Mouse (Mus musculus) midbrain, postnatal 0 days (tissue): ENCODE results near the gene Dclre1c. TPM values are rescaled to one million over a fixed set of nuclear protein-coding genes. Genes with fewer than 3 reads are reported as not detected.

Experiments used
- ATAC-seq: fragments of 200-750 bp; cut with Nextera tagmentation; 2 replicates; pipeline ENCODE4 v1.8.0; 2017; ENCODE audit warnings: moderate number of reproducible peaks, mild to moderate bottlenecking, moderate TSS enrichment, moderate library complexity; ENCODE audit not compliant: low FRiP score
- DNase-seq: peaks from one replicate; pipeline ENCODE4 v3.0.0-alpha.2; 2015; ENCODE audit warnings: low spot score
- H3K27ac ChIP-seq: fragments of 300-500 bp; sonication (generic); 2 replicates; pipeline ENCODE4 v1.5.1; 2014; ENCODE audit warnings: low read depth, mild to moderate bottlenecking, low read length, mixed read lengths
- H3K27me3 ChIP-seq: fragments of 300-500 bp; sonication (generic); 2 replicates; pipeline ENCODE4 v1.6.1; 2014; ENCODE audit warnings: low read length, control low read depth, mixed read lengths; ENCODE audit not compliant: insufficient read depth
- H3K36me3 ChIP-seq: fragments of 300-500 bp; sonication (generic); 2 replicates; pipeline ENCODE4 v1.6.1; 2014; ENCODE audit warnings: low read length, control low read depth, mixed read lengths; ENCODE audit not compliant: insufficient read depth
- H3K4me1 ChIP-seq: fragments of 300-500 bp; sonication (generic); 2 replicates; pipeline ENCODE4 v1.6.1; 2014; ENCODE audit warnings: mild to moderate bottlenecking, control low read depth, antibody characterized with exemption, low read length, mixed read lengths; ENCODE audit not compliant: insufficient read depth
- H3K4me2 ChIP-seq: fragments of 300-500 bp; sonication (generic); 2 replicates; pipeline ENCODE4 v1.6.1; 2014; ENCODE audit warnings: low read depth, mild to moderate bottlenecking, low read length, mixed read lengths; ENCODE audit not compliant: poor library complexity, severe bottlenecking
- H3K4me3 ChIP-seq: fragments of 300-500 bp; sonication (generic); 2 replicates; pipeline ENCODE4 v1.5.1; 2014; ENCODE audit warnings: low read depth, mild to moderate bottlenecking, low read length, moderate library complexity
- H3K9ac ChIP-seq: fragments of 300-500 bp; sonication (generic); replicated peaks from 2 replicates; pipeline ENCODE4 v1.6.1; 2014; ENCODE audit warnings: mild to moderate bottlenecking, low read length, moderate library complexity, mixed read lengths; ENCODE audit not compliant: poor library complexity, severe bottlenecking
- H3K9me3 ChIP-seq: fragments of 300-500 bp; sonication (generic); 2 replicates; pipeline ENCODE4 v1.6.1; 2016; ENCODE audit warnings: low read length, control low read depth
- CTCF ChIP-seq: IDR thresholded peaks from 2 replicates; pipeline ENCODE4 v1.5.1; 2016; ENCODE audit warnings: antibody characterized with exemption, mild to moderate bottlenecking
- WGBS: fragments of 180-500 bp; shearing (Covaris S2); extraction: QIAGEN DNeasy Blood & Tissue Kit; methylation state at CpG from one replicate; pipeline ENCODE4 v1.1.7; 2014; 5-methylcytosine and 5-hydroxymethylcytosine counted together
- polyA plus RNA-seq: library from polyadenylated mRNA; unstranded; fragments of >200 nt; fragmentation: Nextera tagmentation; extraction: Ambion mirVana; gene quantifications from 2 replicates; pipeline ENCODE4 v1.2.1, GENCODE M21; 2015
- total RNA-seq: library from RNA; depleted of rRNA; stranded (reverse); fragments of >200 nt; gene quantifications from 2 replicates; pipeline ENCODE4 v1.2.3, GENCODE M21; 2014

Dclre1c gene
- total and polyA plus RNA-seq, 2 experiments from 2014 or later, result 6.6 to 6.8 TPM

DNA sequence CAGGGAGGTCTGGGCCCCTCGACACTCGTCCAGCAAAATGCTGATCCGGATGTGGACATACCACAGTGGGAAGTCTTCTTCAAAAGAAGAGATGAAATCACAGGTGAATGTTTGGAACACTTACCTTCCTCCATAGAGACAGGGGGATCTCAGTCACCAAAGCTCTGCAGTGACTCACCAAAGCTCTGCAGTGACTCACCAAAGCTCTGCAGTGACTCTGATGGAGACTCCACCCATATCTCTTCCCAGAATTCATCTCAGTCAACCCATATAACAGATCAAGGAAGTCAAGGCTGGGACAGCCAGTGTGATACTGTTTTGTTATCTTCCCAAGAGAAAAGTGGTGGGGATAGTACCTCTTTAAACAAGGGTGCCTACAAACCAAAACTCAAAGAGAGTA, 29.2 kb downstream of the Dclre1c start:
- DNase-seq (no peak), ATAC-seq (no peak)
- H3K4me2 ChIP-seq, result no peak overlapping the region
- H3K9me3 ChIP-seq, result no peaks in the 10 kb centered on the region
- H3K27ac ChIP-seq, result no peak overlapping the region
- H3K4me3 ChIP-seq, result no peak overlapping the region
- TF ChIP-seq CTCF, result no peak
- 85% methylated on average over 3 of the region's 3 CpGs for WGBS
- H3K4me1 ChIP-seq, result no peaks in the 10 kb centered on the region
- no peaks in the 10 kb centered on the region for H3K27me3 ChIP-seq
- peaks cover 25% of the 10 kb centered on the region for H3K36me3 ChIP-seq
- no peak overlapping the region for H3K9ac ChIP-seq

DNA sequence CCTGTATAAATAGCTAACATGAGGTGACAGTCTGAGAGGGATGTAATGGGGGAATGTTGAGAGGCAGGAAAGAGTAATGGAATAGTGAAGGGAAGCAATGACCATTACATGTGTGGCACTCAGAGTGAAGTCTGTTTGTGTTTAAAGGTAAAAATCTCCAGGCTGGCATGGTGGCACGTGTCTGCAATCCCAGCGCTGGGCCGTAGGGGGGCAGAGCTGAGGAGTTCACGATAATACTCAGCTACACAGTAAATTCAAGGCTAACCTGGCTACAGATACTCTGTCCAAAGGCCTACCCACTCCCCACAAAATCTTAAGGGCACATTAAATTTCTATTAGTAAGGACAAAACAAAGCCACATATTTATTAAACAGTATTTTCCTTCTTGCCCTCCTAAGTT, 32.7 kb downstream of the Dclre1c start:
- Histone ChIP-seq H3K4me3 (no peak overlapping the region), H3K9ac (no peak overlapping the region), H3K9me3 (no peaks in the 10 kb centered on the region), H3K27ac (no peak overlapping the region), H3K4me2 (no peak overlapping the region), H3K4me1 (no peaks in the 10 kb centered on the region), H3K36me3 (peaks cover 17% of the 10 kb centered on the region), H3K27me3 (no peaks in the 10 kb centered on the region)
- 70% methylated on average over 4 of the region's 4 CpGs for WGBS
- DNase-seq (no peak), ATAC-seq (no peak)
- TF ChIP-seq CTCF, result 0 out of 2 replicates have a peak, but pooled peaks have one; percentile 17

DNA sequence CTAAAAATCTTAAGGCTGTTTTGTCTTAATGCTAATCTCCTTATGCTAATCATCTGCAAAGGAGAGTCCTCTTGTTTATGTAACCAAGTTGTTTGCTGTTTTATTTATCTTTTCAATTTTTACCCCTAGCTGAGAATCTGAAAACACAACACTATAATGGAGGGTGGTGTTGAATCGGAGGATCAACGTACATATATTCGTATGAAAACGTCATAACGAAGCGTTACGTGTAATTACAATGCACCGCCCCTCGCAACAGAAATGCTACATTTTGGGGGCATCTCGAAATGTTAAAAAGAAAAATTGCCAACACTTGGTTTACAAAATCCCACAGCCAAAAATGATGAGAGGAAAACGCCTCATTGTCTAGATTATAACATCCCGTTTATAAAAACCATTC, 50.0 kb downstream of the Dclre1c start:
- WGBS, result under 1% methylated on average over 12 of the region's 12 CpGs
- no peaks in the 10 kb centered on the region for H3K27me3 ChIP-seq
- ATAC-seq, result no peak
- TF ChIP-seq CTCF, result no peak
- no peaks in the 10 kb centered on the region for H3K4me1 ChIP-seq
- DNase-seq, result no peak
- H3K9ac ChIP-seq, result peak overlapping the region; percentile 68
- H3K36me3 ChIP-seq, result no peaks in the 10 kb centered on the region; the same call in 1 of the 2 replicates
- H3K27ac ChIP-seq, result peak overlapping the region; percentile 78
- H3K4me2 ChIP-seq, result peak overlapping the region; percentile 79
- peak overlapping the region; percentile 97 for H3K4me3 ChIP-seq
- H3K9me3 ChIP-seq, result no peaks in the 10 kb centered on the region

DNA sequence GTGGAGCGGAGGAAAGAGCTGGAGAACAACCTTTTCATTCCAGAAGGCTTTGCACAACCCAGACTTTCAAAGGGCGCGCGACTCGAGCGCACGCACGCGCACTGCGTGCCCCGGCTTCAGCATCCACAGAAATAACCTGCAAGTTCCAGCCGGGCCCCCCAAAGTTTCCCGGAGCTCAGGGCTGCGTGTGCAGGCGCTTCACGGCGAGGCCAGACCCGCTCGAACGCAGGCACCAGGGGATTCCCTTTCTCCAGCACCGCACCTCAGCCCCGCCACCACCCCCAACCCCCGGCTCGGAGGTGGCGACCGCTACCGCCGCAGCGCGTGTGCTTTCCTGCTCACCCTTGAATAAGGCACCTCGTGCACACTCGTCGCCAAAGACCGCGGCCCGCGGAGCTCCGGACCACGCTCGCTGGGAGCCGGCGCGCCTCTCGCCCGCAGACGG, 50.5 kb downstream of the Dclre1c start:
- DNase-seq (peak; percentile 67), ATAC-seq (peak; percentile 80)
- Histone ChIP-seq H3K9me3 (no peaks in the 10 kb centered on the region), H3K27me3 (no peaks in the 10 kb centered on the region), H3K9ac (peak overlapping the region; percentile 68), H3K4me1 (no peaks in the 10 kb centered on the region), H3K4me2 (peak overlapping the region; percentile 79), H3K36me3 (no peaks in the 10 kb centered on the region; the same call in 1 of the 2 replicates), H3K27ac (peak overlapping the region; percentile 78), H3K4me3 (peak overlapping the region; percentile 97)
- no peak for TF ChIP-seq CTCF
- WGBS, result under 1% methylated on average over 45 of the region's 46 CpGs

DNA sequence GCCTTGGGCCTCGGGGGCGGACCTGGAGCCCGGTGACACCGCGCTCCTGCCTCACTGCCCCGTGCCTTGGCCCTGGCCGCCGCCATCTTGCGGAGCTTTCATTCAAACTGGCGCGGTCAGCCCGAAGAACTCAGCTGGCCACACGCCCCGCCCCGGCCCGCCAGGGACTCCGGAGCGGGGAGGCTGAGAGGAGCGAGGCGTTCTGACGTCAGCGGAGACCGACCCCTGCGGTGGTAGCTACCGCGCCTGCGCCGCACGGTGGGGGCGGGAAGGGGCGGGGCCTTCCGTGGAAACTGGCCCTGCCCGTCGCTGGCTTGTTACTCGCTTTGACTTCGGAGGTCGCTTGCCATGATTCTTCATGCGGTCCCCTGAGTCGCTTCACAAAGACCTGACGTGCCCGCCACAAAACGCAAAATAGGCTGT, 50.9 kb downstream of the Dclre1c start, which contains the start of gene Suv39h2:
Gene Suv39h2, minus strand, starts transcription at position 171 of the 423 bp plus-strand sequence.
- ATAC-seq, result peak; percentile 97
- WGBS, result under 1% methylated on average over 33 of the region's 42 CpGs
- no peak for TF ChIP-seq CTCF

DNA sequence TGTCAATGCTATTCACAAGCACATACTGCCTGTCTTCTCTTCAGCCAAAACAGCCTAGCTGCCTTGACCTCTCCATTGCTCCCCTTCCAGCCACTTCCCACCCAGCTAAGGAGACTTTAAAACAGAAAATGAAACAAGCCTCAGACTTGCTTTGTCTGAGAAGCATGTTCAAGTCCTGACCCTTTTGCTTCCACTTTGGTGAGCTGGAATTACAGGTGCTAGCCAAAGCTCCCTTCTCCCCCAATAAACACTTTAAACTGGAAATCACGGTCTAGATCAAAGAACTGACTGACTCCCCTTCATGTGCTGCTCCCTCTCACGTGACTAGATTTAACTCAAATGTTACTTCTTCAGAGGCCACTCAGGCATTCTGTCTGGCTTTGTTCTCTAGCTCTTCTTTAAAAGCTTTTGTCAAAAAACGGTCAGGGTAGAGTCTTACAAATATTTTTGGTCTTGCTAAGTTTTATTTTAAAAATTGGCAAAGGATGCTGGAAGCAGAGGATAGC, 51.9 kb downstream of the Dclre1c start:
- Histone ChIP-seq H3K4me1 (no peaks in the 10 kb centered on the region), H3K27ac (no peak overlapping the region), H3K9ac (no peak overlapping the region), H3K4me3 (no peak overlapping the region), H3K4me2 (peak overlapping the region; percentile 79), H3K9me3 (no peaks in the 10 kb centered on the region), H3K36me3 (no peaks in the 10 kb centered on the region), H3K27me3 (no peaks in the 10 kb centered on the region)
- ATAC-seq (no peak), DNase-seq (no peak)
- 52% methylated on average over 3 of the region's 3 CpGs for WGBS
- no peak for TF ChIP-seq CTCF

More for the DNA sequence above, 50.9 kb downstream of the Dclre1c start, which contains the start of gene Suv39h2:
- Histone ChIP-seq H3K4me2 (peak within 1 kb of the TSS; percentile 79), H3K36me3 (no peaks in the 10 kb centered on the region; the same call in 1 of the 2 replicates), H3K27ac (peak within 1 kb of the TSS; percentile 78), H3K4me1 (no peaks in the 10 kb centered on the region), H3K4me3 (peak within 1 kb of the TSS; percentile 97), H3K9me3 (no peaks in the 10 kb centered on the region), H3K27me3 (no peaks in the 10 kb centered on the region), H3K9ac (peak within 1 kb of the TSS; percentile 68)
- peak; percentile 96 for DNase-seq
